Mouse (Mus musculus) kidney, adult 18-20 months (tissue): ENCODE data around the gene Zfp870.

Experiments
- DNase-seq: peaks from one replicate; pipeline ENCODE4 v3.0.0; 2021

The Zfp870 gene

GRCm38 (mm10) chr17:32891239-32892180, at the start of gene Zfp870:
Zfp870 (minus strand) TSS chr17:32891642.
- DNase-seq = peak; percentile 90

DNA sequence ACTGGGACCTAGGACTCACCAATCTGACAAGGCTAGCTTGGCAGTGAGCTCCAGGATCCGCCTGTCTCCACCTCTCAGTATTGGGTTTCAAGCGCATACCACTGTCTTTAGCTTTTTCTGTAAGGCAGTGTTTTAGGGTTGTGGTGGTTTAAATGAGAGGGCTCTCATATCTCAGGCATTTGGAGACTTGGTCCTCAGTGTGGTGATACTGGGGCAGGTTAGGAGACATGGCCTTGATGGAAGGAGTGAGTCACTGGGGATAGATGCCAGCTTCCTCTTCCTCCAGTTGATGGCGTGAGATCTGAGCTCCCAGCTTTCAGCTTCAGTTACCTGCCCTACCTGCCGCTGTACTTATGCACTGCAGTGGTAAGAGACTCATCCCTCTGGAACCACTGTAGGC, 48.4 kb upstream of the Zfp870 start:
- DNase-seq = no peak

GRCm38 (mm10) chr17:32927803-32928202, 36.4 kb upstream of the Zfp870 start:
- DNase-seq = no peak

DNA sequence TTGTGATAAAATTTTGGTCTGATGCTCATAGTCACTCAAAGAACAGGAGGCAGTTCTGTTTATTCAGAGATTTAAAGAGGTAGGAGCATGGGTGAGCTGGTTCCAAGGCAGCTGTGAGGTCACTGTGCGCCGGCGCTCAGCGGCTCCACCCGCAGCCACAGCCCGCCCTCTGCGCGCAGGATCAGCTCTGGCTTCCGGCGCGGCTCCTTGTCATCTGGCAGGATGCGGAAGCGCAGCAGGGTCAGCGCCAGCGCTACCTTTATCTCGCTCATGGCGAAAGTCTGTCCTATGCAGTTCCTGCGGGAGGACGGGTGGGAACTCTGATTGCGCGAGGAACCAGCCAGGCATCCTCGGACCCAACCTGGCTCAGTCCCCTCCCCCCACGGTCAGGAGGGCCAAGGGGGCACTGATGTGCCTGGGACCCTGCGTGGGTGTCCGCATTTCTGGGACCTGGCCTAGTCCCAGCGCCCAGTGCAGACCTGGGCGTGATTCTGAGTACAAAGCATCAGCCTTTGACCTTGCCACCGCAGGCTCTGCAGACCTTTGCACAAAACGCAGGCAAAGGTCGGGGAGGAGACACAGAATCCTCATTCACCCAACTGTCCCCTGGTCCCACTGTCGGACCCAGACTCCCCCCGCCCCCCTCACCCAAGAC, 33.3 kb upstream of the Zfp870 start:
- peak; percentile 74 for DNase-seq

DNA sequence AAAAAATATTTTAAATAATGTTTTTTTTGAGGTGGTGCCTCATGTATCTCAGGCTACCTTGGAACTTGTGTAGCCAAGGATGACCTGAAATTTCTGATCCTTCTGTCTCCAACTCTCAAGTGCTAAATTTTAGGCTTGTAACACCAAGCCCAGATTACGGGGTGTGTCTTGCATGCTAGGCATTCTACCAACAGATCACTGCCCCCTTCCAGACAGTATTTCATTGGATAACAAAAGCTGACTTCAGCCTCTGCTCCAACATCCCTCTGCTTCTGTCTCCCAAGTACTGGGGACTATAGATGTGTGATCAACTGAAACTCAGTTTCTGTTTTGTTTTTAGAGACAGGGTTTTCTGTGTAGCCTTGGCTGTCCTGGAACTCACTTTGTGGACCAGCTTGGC, 32.2 kb upstream of the Zfp870 start:
- DNase-seq = no peak

GRCm38 (mm10) chr17:32919123-32919522, 27.7 kb upstream of the Zfp870 start:
- no peak for DNase-seq

GRCm38 (mm10) chr17:32917131-32917530, 25.7 kb upstream of the Zfp870 start, which contains the start of gene Cyp4f14:
Cyp4f14 (minus strand) TSS chr17:32917342.
- peak; percentile 67 for DNase-seq

GRCm38 (mm10) chr17:32916075-32916474, 24.6 kb upstream of the Zfp870 start:
- DNase-seq = no peak

- no peak for DNase-seq
These were observed 14.7 kb upstream of the Zfp870 start for GRCm38 (mm10) chr17:32906172-32906571.

GRCm38 (mm10) chr17:32905239-32905638, 13.8 kb upstream of the Zfp870 start:
- DNase-seq = peak; percentile 71

- DNase-seq = no peak
These were observed 13.0 kb upstream of the Zfp870 start for GRCm38 (mm10) chr17:32904414-32904813.

- DNase-seq = no peak
These were observed 10.5 kb upstream of the Zfp870 start for GRCm38 (mm10) chr17:32901751-32902525.

DNA sequence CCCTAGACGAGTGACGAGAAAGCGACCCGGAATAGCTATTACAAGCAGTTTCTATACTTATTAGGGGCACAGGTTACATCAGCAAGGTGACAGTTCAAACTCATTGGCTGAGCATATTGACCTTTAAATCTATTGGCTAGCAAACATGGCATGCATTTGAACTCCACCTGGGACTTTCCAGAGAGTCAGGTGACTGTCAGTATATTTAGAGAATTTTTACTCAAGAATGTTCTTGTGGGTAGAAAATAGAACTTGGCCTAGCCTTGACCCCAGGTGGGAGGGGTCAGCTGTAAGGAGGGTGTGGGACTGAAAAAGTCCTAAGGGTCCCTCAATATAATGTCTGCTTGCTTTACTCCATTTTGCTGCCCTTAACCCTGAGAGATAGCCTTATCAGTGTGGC, 4.0 kb upstream of the Zfp870 start:
- no peak for DNase-seq

DNA sequence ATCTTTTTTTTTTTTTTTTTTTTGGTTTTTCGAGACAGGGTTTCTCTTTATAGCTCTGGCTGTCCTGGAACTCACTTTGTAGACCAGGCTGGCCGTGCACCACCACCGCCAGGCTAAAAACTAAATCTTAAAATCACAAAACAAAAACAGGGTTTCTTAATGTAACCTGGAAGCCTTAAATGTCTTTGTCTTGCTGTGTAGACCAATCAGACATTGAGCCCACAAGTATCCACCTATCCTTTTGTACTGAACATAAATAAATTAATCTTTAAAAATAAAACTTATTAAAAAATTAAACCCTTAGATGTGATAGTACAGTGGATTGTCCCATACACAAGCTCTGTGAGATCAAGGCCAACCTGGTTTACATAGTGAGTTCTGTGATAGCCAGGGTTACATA, 2.5 kb upstream of the Zfp870 start:
- no peak for DNase-seq

DNA sequence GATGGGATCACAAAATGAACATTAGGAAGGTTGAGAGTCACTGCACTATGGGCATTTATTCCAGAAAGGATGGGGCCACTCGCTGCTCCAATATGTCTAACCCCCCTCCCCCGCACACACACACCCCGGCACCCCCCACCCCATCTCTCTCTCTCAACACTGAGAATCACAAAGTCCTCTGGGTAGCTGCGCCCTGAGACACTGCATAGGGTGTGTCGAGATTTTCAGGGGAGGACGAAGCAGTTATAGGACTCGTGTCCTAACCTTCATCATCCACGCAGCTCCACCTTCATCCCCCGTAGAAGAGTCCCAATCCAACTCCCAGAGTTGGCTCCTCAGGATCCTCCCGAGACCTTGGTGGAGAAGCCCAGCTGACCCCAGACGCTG, 597 bp downstream of the Zfp870 start:
- DNase-seq = no peak

GRCm38 (mm10) chr17:32889611-32890010, 1.8 kb downstream of the Zfp870 start:
- no peak for DNase-seq

DNA sequence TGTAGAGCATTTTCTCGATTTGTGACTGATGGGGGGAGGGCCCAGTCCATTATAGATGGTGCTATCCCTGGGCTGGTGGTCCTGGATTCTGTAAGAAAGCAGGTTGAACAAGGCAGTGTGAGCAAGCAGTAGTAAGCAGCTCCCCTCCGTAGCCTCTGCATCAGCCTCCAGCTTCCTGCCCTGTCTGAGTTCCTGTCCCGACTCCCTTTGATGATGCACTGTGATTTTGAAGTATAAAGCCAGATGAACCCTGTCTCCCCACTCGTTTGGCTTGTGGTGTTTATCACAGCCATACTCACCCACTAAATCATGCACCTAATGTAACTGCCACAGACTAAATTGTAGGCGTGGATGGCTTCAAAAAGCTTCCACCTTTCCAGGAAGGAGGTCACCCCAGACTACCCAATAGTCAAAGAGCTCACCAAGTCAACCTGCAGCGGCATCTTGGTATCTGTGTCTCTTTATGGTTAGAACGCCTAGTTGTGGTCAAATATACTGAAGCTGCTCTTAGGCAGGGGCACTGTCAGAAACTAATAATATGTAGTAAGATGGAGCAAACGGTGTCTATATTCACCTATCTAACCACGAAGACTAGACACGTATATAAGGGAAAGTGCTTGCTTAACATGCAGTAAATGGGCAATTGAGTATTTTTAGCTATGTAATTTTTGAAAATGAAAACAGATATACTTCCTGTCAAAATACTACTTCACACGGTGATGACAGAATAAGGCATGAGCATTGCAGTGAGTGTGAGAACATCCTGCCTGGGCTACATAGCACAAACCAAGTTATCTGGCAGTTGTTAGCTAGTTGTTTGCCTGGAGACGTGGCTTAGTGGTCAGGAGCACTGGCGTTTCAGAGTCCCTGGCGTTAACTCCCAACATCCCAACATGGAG, 10.9 kb downstream of the Zfp870 start:
- DNase-seq = no peak

DNA sequence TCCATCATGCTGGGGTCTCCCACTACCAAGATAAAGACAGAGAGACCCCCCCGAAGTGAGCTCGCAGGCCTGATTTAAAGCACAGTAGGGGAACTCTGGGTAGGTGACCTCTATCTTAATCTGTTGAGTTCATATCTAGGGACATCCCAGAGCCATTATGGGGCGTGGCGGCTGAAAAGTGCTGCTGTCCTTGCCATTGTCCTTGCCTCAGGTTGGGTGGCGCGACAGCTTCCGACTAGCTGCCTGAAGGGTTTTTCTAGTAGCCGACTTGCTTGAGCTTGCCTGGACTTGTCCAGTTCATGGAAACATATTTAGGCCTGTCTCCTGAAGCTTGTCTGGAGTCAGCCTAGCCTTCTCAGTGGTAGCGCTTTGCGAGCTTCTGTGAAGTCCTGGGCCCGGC, 12.7 kb downstream of the Zfp870 start:
- no peak for DNase-seq

- no peak for DNase-seq
These were observed 13.8 kb downstream of the Zfp870 start for GRCm38 (mm10) chr17:32877471-32878171.

DNA sequence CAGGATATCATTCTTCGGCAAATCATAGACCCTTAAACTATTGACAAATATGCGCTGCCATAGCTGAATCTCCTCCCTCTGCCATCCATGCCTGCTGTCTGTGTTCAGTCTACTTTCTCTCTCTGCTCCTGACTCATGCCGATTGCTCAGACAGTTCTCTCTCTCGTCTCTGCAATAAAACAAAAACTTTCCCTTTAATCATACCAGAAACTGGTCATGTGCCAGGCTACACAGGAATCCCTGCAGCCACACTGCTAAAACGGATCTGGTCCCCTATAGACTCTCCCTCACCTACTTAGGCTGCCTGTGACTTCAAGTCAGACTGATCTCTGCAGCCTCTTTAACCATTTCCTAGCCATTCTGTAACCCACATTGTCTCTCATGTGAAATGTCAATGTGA, 18.7 kb downstream of the Zfp870 start:
- DNase-seq = no peak

- DNase-seq = no peak
These were observed 19.4 kb downstream of the Zfp870 start for GRCm38 (mm10) chr17:32872091-32872490.

DNA sequence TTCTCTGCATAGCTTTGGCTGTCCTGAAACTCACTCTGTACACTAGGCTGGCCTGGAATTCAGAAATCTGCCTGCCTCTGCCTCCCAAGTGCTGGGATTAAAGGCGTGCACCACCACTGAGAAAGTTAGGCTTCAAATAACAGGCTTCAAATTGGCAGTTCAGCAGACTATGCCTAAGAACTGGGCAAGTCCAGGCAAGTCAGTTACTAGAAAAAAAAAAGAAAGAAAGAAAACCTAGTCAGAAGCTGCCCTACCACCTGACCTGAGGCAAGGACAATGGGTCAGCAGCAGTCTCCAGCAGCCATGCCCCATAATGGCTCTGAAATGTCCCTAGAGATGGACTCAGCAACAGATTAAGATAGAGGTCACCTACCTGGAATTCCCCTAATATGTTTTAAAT, 20.0 kb downstream of the Zfp870 start:
- no peak for DNase-seq
